Mouse (Mus musculus) retina, embryonic 14.5 days (tissue): ENCODE results near the gene Fxr1.
"Not testable (repeated sequence)": the region's sequence is repeated elsewhere in the genome, so short reads cannot be mapped to it uniquely, and the experiment has no call there.

Experiments
- DNase-seq: peaks from one replicate; pipeline ENCODE4 v3.0.0-alpha.2; 2015; ENCODE audit warnings: low spot score

Fxr1 gene

GRCm38 (mm10) chr3:34062352-34062751 lies 42.6 kb downstream of the Fxr1 start:
- DNase-seq = no peak

- DNase-seq = not testable (repeated sequence)
Measured at GRCm38 (mm10) chr3:34068943-34069342, 49.2 kb downstream of the Fxr1 start.

- DNase-seq = no peak
Measured at GRCm38 (mm10) chr3:34072726-34073125, 53.0 kb downstream of the Fxr1 start.

GRCm38 (mm10) chr3:34076058-34076759 lies 56.5 kb downstream of the Fxr1 start:
- DNase-seq = no peak

GRCm38 (mm10) chr3:34080900-34081662 lies 61.3 kb downstream of the Fxr1 start, which contains the start of gene Dnajc19:
Dnajc19 (minus strand) TSS chr3:34081321.
- DNase-seq = peak; percentile 95

- DNase-seq = no peak
Measured at GRCm38 (mm10) chr3:34081929-34082328, 62.2 kb downstream of the Fxr1 start.

GRCm38 (mm10) chr3:34083655-34084054 lies 63.9 kb downstream of the Fxr1 start:
- DNase-seq = no peak

- no peak for DNase-seq
Measured at GRCm38 (mm10) chr3:34102891-34103290, 83.1 kb downstream of the Fxr1 start.

GRCm38 (mm10) chr3:34103902-34104672 lies 84.3 kb downstream of the Fxr1 start:
- DNase-seq = peak; percentile 41

- DNase-seq = no peak
Measured at GRCm38 (mm10) chr3:34106421-34106820, 86.7 kb downstream of the Fxr1 start.

GRCm38 (mm10) chr3:34107631-34108030 lies 87.9 kb downstream of the Fxr1 start:
- no peak for DNase-seq

GRCm38 (mm10) chr3:34111941-34112685 lies 92.4 kb downstream of the Fxr1 start:
- DNase-seq = no peak

GRCm38 (mm10) chr3:34115806-34116205 lies 96.1 kb downstream of the Fxr1 start:
- no peak for DNase-seq

- no peak for DNase-seq
Measured at GRCm38 (mm10) chr3:34119869-34120268, 100.1 kb downstream of the Fxr1 start.
